Mouse (Mus musculus) lung, embryonic 16.5 days (tissue): Measurements from ENCODE around the gene Rora. TPM values are rescaled to one million over a fixed set of nuclear protein-coding genes. Genes with fewer than 3 reads are reported as not detected.

Source experiments
- ATAC-seq: fragments of 200-750 bp; cut with Nextera tagmentation; 2 replicates; pipeline ENCODE4 v1.8.0; 2017; ENCODE audit warnings: low read depth, mild to moderate bottlenecking, moderate library complexity
- H3K27ac ChIP-seq: fragments of 300-500 bp; sonication (generic); 2 replicates; pipeline ENCODE4 v1.5.1; 2014; ENCODE audit warnings: mild to moderate bottlenecking, control low read depth, low read length
- H3K27me3 ChIP-seq: fragments of 300-500 bp; sonication (generic); 2 replicates; pipeline ENCODE4 v1.6.1; 2014; ENCODE audit warnings: low read depth, low read length, mixed read lengths; ENCODE audit not compliant: control insufficient read depth, insufficient read depth
- H3K36me3 ChIP-seq: fragments of 300-500 bp; sonication (generic); 2 replicates; pipeline ENCODE4 v1.6.1; 2014; ENCODE audit warnings: low read length; ENCODE audit not compliant: control insufficient read depth, insufficient read depth
- H3K4me1 ChIP-seq: fragments of 300-500 bp; sonication (generic); replicated peaks from 2 replicates; pipeline ENCODE4 v1.6.1; 2014; ENCODE audit warnings: low read length, mixed read lengths; ENCODE audit not compliant: control insufficient read depth, insufficient read depth
- H3K4me2 ChIP-seq: fragments of 300-500 bp; sonication (generic); 2 replicates; pipeline ENCODE4 v1.6.1; 2014; ENCODE audit warnings: low read depth, low read length, control low read depth
- H3K4me3 ChIP-seq: fragments of 300-500 bp; sonication (generic); 2 replicates; pipeline ENCODE4 v1.5.1; 2014; ENCODE audit warnings: mild to moderate bottlenecking, low read length, control low read depth
- H3K9ac ChIP-seq: fragments of 300-500 bp; sonication (generic); 2 replicates; pipeline ENCODE4 v1.6.1; 2014; ENCODE audit warnings: low read length, control low read depth
- H3K9me3 ChIP-seq: fragments of 300-500 bp; sonication (generic); 2 replicates; pipeline ENCODE4 v1.6.1; 2016; ENCODE audit warnings: low read length; ENCODE audit not compliant: control insufficient read depth
- WGBS: fragments of 180-500 bp; shearing (Covaris S2); extraction: QIAGEN DNeasy Blood & Tissue Kit; methylation state at CpG from one replicate; pipeline ENCODE4 v1.1.7; 2014; 5-methylcytosine and 5-hydroxymethylcytosine counted together
- polyA plus RNA-seq: library from polyadenylated mRNA; unstranded; fragments of >200 nt; fragmentation: Nextera tagmentation; extraction: Ambion mirVana; gene quantifications from 2 replicates; pipeline ENCODE4 v1.2.1, GENCODE M21; 2015

Gene Rora
- polyA plus RNA-seq, 1 experiment from 2014 or later: 8.4 TPM

GRCm38 (mm10) chr9:69367055-69367454 is 713.5 kb downstream of the Rora start:
- no peak overlapping the region for H3K4me3 ChIP-seq
- no peak for ATAC-seq
- H3K9ac ChIP-seq: no peak overlapping the region
- H3K9me3 ChIP-seq: no peaks in the 10 kb centered on the region
- 58% methylated on average over 4 of the region's 4 CpGs for WGBS
- no peaks in the 10 kb centered on the region for H3K4me1 ChIP-seq
- no peaks in the 10 kb centered on the region for H3K27me3 ChIP-seq
- H3K27ac ChIP-seq: no peak overlapping the region
- no peak overlapping the region for H3K4me2 ChIP-seq
- no peaks in the 10 kb centered on the region for H3K36me3 ChIP-seq

GRCm38 (mm10) chr9:69368071-69368470 is 714.5 kb downstream of the Rora start:
- WGBS: 74% methylated on average over 8 of the region's 8 CpGs

GRCm38 (mm10) chr9:69371046-69371724 is 717.6 kb downstream of the Rora start:
- H3K27me3 ChIP-seq: no peaks in the 10 kb centered on the region
- 75% methylated on average over 11 of the region's 11 CpGs for WGBS
- H3K4me3 ChIP-seq: no peak overlapping the region
- H3K36me3 ChIP-seq: 0 out of 2 replicates have a peak, but pooled peaks cover 2% of the 10 kb centered on the region
- H3K4me2 ChIP-seq: no peak overlapping the region
- H3K9me3 ChIP-seq: no peaks in the 10 kb centered on the region
- no peak overlapping the region for H3K27ac ChIP-seq
- H3K4me1 ChIP-seq: no peaks in the 10 kb centered on the region
- no peak overlapping the region for H3K9ac ChIP-seq
- no peak for ATAC-seq

More at GRCm38 (mm10) chr9:69368071-69368470, 714.5 kb downstream of the Rora start:
- H3K9me3 ChIP-seq: no peaks in the 10 kb centered on the region
- no peaks in the 10 kb centered on the region for H3K4me1 ChIP-seq
- no peak overlapping the region for H3K4me2 ChIP-seq
- no peak overlapping the region for H3K4me3 ChIP-seq
- H3K36me3 ChIP-seq: no peaks in the 10 kb centered on the region
- no peaks in the 10 kb centered on the region for H3K27me3 ChIP-seq
- no peak for ATAC-seq
- H3K27ac ChIP-seq: no peak overlapping the region
- H3K9ac ChIP-seq: no peak overlapping the region

- WGBS: 46% methylated on average over 4 of the region's 4 CpGs
- H3K27me3 ChIP-seq: no peaks in the 10 kb centered on the region
- H3K4me1 ChIP-seq: no peaks in the 10 kb centered on the region
- no peak overlapping the region for H3K27ac ChIP-seq
- no peak overlapping the region for H3K9ac ChIP-seq
- peaks cover 8% of the 10 kb centered on the region; the same call in 1 of the 2 replicates for H3K36me3 ChIP-seq
- ATAC-seq: no peak
- H3K4me3 ChIP-seq: no peak overlapping the region
- H3K4me2 ChIP-seq: no peak overlapping the region
- no peaks in the 10 kb centered on the region for H3K9me3 ChIP-seq
Measured at GRCm38 (mm10) chr9:69372871-69373270, 719.3 kb downstream of the Rora start.

- no peaks in the 10 kb centered on the region for H3K4me1 ChIP-seq
- no peak overlapping the region for H3K27ac ChIP-seq
- no peak overlapping the region for H3K4me2 ChIP-seq
- ATAC-seq: no peak
- no peak overlapping the region for H3K4me3 ChIP-seq
- 85% methylated on average over 4 of the region's 4 CpGs for WGBS
- H3K36me3 ChIP-seq: peaks cover 8% of the 10 kb centered on the region; the same call in 1 of the 2 replicates
- H3K9me3 ChIP-seq: no peaks in the 10 kb centered on the region
- H3K27me3 ChIP-seq: no peaks in the 10 kb centered on the region
- H3K9ac ChIP-seq: no peak overlapping the region
Measured at GRCm38 (mm10) chr9:69376982-69377653, 723.5 kb downstream of the Rora start.

GRCm38 (mm10) chr9:69377654-69378045 is 724.1 kb downstream of the Rora start:
- no peaks in the 10 kb centered on the region for H3K4me1 ChIP-seq
- H3K4me3 ChIP-seq: no peak overlapping the region
- peaks cover 8% of the 10 kb centered on the region; the same call in 1 of the 2 replicates for H3K36me3 ChIP-seq
- H3K27me3 ChIP-seq: no peaks in the 10 kb centered on the region
- H3K27ac ChIP-seq: no peak overlapping the region
- no peak overlapping the region for H3K4me2 ChIP-seq
- no peak for ATAC-seq
- 83% methylated on average over 3 of the region's 3 CpGs for WGBS
- H3K9ac ChIP-seq: no peak overlapping the region
- no peaks in the 10 kb centered on the region for H3K9me3 ChIP-seq

GRCm38 (mm10) chr9:69380546-69380945 is 727.0 kb downstream of the Rora start:
- no peak overlapping the region for H3K4me3 ChIP-seq
- no peak overlapping the region for H3K9ac ChIP-seq
- H3K4me2 ChIP-seq: no peak overlapping the region
- ATAC-seq: no peak
- H3K27ac ChIP-seq: no peak overlapping the region
- peaks cover 3% of the 10 kb centered on the region; the same call in 1 of the 2 replicates for H3K4me1 ChIP-seq
- peaks cover 8% of the 10 kb centered on the region; the same call in 1 of the 2 replicates for H3K36me3 ChIP-seq
- WGBS: 47% methylated on average over 1 of the region's 1 CpGs
- no peaks in the 10 kb centered on the region for H3K27me3 ChIP-seq
- no peaks in the 10 kb centered on the region for H3K9me3 ChIP-seq

GRCm38 (mm10) chr9:69381741-69382140 is 728.2 kb downstream of the Rora start:
- H3K4me3 ChIP-seq: no peak overlapping the region
- H3K36me3 ChIP-seq: peaks cover 3% of the 10 kb centered on the region; the same call in 1 of the 2 replicates
- H3K9me3 ChIP-seq: no peaks in the 10 kb centered on the region
- 60% methylated on average over 7 of the region's 7 CpGs for WGBS
- H3K27ac ChIP-seq: no peak overlapping the region
- no peak for ATAC-seq
- no peak overlapping the region for H3K4me2 ChIP-seq
- H3K9ac ChIP-seq: no peak overlapping the region
- H3K4me1 ChIP-seq: peaks cover 3% of the 10 kb centered on the region; the same call in 1 of the 2 replicates
- H3K27me3 ChIP-seq: no peaks in the 10 kb centered on the region

GRCm38 (mm10) chr9:69384475-69384874 is 730.9 kb downstream of the Rora start:
- Histone ChIP-seq H3K4me1 (peaks cover 6% of the 10 kb centered on the region; the same call in 1 of the 2 replicates), H3K27ac (peak overlapping the region; percentile 51), H3K9ac (no peak overlapping the region), H3K4me2 (no peak overlapping the region), H3K27me3 (no peaks in the 10 kb centered on the region), H3K9me3 (no peaks in the 10 kb centered on the region), H3K36me3 (no peaks in the 10 kb centered on the region), H3K4me3 (no peak overlapping the region)
- peak; percentile 49 for ATAC-seq
- WGBS: 61% methylated on average over 17 of the region's 17 CpGs
